Mouse (Mus musculus) heart, adult 11 months (tissue): ENCODE data around the gene Lrrc41.
A peak's percentile ranks its signal among the peaks of the same experiment; 100 is the strongest.

ENCODE experiments used
- DNase-seq: peaks from one replicate; pipeline ENCODE4 v3.0.0; 2022

Lrrc41 gene

DNA sequence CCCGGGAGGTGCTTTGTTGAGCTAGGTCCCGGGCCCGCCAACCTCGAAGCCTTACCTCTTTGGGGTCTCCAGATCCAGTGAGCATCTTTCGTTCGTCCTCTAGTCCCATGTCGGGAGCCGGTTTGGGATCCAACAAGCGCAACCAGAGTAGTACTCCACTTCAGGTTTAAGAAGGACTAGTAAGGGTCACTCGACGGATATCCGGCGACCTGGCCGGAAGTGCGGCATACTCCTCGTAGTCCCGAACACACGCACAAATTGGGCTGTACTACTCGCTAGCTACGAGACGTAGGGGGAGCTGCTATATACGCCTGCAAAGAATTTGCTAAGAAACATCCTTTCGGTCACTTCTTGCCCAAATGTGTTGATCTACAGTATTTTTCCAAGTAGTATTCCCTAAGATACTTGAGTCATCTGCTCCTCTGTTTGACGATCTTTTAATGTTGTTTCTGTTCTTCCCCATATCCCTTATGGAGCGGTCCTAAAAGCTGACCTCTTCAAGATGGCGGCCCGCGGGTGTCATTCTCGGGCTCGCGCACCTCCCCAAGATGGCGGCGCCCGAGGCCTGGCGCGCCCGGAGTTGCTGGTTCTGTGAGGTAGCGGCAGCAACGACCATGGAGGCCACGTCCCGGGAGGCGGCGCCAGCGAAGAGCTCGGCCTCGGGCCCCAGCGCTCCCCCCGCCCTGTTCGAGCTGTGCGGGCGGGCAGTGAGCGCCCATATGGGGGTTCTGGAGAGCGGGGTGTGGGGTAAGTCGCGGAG, at the start of gene Lrrc41, which contains the start of gene Uqcrh:
Lrrc41 (plus strand) TSS at position 409 of the 760 bp plus-strand sequence.
Uqcrh (minus strand) TSS at position 211 of the 760 bp plus-strand sequence.
- peak; percentile 99 for DNase-seq

DNA sequence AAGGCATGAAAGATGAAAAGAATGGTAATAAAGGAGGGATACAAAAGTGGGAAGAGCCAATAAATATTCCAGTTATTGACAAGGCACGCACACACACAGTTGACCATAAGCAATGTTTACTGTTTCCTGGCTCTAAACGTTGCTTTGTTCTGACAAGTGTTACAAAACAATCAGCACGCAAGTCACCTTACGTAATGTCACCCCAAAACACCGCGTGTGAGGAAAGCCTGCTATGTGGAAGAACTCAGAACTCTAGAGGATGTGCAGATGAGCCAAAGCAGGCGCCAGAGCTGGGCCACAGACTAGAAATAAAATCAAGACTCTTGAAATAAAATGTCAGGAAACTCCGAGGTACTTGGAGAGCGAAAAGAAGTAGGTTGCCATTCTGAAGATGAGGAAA, 42.2 kb upstream of the Lrrc41 start:
- no peak for DNase-seq

DNA sequence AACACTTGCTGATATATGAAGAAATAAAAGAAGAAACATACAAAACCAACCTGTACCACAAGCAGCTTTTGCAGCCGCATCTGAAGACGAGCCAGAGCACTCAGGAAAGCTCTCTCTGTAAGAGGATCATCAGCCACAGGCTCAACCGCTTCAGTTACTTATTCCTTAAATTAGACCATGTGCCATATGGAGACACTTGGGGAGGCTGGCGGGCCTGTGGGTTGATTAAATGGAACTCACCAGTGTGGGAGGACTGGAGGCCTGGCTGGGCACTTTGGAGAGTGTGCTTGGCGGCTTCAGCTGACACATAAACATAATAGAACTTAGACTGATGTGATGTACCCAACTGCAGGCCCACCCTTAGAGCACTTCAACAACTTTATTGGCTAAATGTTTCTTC, 41.7 kb upstream of the Lrrc41 start:
- no peak for DNase-seq

DNA sequence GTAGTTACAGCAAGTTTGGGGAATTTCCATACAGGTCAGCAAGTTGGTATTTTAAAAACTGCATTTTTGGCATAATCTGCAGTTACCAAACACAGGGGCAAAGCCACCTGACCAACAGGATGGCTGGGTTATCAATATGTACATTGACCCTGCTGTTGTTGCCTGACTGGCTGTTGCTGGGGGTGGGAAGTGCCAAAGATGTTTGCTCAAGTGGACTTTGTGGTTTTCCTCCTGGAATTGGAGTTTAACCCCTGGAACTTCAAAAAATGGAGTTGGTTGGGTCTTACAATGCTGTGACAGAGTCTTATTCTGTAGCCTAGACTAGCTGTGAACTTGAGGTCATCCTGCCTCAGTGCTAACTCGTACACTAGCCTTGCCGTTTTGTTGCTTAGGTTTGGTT, 34.6 kb upstream of the Lrrc41 start:
- DNase-seq = no peak

DNA sequence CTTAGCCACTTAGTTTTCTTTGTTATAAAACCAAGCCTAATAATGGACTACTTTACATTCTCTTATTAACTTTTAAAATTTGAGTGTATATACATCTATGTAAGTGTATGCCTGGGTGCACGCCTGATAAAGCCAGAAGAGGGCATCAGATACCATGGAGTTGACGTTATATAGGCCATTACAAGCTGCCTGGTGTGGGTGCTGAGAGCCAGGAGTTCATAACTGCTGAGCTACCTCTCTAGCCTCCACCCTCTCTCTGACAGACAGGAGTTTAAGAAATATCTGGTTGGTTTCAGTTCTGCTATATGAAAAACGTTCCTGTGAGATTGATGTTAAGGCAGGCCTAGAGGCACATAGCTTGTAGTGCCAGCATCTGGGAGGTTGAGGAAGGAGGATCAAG, 32.9 kb upstream of the Lrrc41 start:
- DNase-seq = no peak

DNA sequence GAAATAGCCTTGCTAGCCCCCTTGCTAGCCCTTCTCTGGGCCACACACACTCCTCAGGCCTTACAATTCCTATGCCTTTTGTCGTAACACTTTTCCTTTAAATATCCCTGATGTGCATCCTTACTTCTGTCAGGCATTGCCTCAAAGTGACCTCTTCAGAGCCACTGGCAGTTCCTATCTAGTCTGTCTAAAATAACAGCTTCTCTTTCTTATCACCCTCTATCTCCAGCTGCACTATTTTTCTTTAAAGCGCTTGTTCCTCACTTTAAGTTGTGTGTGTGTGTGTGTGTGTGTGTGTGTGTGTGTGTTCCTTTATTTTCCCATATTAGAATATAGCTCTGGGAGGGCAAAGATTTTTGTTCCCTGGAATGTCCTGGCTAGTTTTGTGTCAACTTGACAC, 28.5 kb upstream of the Lrrc41 start:
- DNase-seq = no peak

DNA sequence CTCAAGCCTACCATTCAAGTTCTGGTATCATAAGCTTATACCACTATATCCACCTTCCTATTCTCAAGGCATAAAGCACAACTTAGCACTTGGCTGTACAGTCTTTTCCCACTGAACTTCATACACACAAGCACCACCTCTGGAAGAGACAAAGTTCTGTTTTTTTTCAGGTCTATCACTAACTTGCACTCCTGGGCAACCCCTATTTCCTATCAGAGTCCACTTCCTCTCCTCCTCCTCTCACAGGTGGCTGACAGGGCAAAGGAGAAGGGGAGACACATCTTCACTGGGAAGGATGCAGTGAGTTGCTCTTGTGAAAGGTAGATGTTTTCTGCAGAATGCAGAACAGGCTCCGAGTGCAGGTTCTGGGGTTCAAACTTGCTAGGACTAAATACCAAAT, 27.4 kb upstream of the Lrrc41 start:
- DNase-seq = no peak

DNA sequence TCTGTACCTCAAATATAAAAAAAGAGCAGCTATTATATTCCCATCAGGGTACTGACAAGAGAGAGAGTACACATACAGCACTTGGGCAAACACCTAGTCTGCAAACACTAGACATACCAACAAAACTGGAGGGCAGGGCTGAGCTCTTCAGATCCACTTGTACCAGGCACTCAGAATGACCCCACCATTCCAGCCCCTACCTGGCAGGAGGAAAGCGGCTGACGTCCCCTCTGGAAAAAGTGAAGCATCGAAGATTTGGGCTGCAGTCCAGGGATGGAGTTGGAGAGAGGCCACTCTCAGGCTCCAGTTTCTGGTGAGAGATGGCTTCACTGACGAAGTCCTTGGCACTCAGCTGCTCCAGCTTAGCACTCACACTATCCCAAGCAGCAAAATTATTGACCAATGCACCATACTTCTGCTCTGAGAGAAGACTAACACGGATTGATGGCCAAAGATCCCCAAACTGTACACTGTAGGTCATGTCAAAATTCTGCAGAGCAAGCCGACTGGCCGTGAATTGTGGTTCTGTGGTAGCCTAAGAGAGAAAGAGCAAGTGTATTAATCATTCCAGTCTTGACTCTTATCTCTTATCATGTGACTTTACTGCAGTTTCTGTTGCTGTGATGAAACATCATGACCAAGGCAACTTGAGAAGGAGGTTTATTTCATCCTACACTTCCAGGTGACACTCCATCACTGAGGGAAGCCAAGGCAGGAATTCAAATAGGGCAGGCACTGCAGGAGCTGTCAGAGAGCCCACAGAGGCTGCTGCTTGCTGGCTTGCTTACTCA, 26.7 kb upstream of the Lrrc41 start:
- DNase-seq = peak; percentile 89

DNA sequence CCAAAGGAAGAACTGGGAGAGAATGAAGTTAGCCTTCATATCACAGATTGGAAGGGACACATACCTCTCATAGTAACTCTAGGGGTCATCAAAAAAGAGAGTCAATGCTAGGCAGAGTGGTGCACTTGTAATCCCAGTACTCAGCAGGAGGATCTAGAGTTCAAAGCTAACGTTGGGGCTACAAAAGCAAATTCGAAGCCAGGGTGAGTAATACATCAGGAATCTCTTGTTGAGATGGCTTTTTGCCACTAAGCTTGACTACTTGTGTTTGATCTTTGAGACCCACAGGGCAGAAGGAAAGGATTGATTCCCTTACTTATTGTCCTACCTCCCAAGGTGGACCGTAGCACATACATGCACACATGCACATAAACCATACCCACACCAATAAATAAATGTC, 25.9 kb upstream of the Lrrc41 start:
- no peak for DNase-seq

DNA sequence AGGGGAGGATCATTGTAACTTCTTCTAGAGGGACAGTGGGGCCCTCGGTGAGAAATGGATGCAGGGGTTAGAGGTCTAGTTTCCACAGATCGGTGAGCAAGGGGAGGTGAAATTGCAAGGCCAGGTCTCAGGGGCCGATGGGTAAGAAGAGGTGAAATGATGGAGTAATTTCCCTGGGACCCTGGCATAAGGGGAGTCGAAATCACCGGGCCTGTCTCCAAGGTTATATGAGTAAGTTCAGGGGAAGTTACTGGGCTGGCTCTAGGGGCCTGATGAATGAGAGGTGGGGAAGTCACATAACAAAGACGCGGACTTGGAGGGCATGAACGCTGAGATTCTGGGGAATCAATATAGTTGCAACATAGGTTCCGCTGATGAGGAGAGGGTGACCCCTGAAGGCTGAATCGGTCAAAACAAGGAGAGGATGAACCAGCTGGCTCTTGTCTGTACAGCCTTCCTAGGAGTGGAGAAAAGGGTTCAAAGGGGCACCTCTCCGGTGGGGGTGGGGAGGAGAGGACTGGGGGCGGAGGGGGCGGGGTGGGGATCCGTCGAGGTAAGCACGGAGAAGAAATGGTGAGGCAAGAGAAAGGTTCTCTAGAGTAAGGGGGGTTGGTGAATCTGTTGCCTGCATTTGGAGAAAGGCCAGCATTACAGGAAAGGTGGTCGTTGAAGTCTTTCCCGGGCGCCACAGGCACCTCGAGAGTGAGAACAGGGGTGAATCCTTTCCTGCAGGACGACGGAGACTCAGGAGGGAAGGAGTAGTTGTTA, 22.4 kb upstream of the Lrrc41 start:
- DNase-seq = peak; percentile 92

DNA sequence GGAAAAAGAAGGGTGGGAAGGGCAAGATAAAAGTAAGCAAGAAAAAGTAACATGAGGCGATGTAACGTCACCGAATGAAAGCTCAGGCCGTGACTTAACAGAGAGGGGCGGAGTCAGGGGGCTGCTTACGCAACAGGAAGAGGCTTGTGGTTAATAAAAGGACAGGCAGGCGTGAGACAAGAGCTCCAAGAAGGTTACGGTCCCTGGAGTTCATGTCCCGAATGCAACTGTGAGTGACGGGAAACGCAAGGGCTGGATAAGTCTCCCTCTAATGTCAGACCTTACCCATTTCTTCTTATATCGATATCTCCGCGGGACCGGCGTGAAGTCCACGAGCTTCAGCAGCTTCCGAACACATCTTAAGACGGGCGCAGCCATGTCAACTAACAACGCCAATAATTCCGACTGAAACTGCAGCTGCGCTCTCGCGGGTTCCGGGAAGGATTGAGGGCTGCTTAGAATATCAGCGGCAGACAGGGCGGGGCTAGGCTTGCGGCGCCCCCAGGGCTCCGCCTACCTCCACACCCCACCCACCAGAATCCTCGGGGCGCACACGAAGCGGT, 21.6 kb upstream of the Lrrc41 start, which contains the start of gene Nsun4:
Nsun4 (minus strand) TSS at position 478 of the 563 bp plus-strand sequence.
- peak; percentile 99 for DNase-seq

DNA sequence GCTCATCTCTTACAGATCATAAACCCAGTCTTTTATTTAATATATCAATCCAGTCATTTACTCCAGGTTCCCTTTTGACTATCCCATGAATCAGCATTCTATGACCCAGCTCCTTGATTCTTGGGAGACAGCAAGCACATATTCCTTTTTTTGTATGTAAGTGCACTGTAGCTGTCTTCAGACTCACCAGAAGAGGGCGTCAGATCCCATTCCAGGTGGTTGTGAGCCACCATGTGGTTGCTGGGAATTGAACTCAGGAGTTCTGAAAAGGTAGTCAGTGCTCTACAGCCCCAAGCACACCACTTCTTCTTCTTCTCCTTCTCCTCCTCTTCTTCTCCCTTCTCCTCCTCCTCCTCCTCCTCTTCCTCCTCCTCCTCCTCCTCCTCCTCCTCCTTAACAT, 17.5 kb upstream of the Lrrc41 start:
- peak; percentile 76 for DNase-seq

DNA sequence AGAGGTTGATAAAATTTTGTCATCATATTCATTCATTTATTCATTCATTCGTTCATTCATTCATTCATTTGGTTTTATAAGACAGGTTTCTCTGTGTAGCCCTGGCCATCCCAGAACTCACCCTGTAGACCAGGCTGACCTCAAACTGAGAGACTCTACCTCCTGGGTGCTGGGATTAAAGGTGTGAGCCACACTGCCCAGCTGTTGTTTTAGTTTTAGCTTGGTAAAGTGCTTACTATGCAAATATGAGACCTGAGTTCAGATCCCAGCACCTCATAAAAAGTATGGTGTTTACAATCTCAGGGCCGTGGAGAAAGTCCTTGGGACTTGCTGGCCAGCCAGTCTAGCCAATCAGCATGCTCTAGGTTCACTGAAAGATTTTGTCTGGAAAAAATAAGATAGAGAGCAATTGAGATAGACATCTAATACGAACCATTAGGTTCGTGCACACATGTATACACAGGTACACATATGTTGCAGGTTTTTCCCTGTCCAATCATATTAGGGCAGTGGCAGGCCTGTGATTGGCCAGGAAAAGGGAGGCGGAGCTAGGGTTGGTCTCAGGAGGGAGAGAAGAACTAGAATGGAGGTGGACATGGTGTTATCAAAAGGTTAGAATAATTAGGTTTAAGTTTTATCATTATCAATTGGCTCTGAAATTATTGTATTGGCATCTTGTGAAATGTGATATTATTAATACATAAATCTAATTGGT, 15.9 kb upstream of the Lrrc41 start:
- DNase-seq = peak; percentile 78

DNA sequence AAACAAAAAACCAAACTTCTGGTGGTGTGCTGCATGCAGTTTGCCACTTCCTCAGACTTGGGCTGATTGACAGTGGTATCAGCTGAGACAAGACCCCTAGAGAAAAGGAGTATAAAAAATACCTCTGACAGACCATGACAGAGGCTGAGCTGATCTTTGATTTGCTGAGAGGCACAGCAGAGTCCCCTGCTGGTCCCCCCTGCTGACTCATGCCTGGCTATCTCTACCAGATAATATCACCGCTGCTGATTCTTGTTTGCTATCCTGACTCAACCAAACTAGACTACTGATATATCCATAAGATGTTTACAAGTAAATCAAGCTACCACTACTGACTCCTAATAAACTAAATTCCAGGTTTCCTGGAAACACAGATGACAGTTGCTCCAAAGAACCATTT, 11.2 kb upstream of the Lrrc41 start:
- peak; percentile 31 for DNase-seq

DNA sequence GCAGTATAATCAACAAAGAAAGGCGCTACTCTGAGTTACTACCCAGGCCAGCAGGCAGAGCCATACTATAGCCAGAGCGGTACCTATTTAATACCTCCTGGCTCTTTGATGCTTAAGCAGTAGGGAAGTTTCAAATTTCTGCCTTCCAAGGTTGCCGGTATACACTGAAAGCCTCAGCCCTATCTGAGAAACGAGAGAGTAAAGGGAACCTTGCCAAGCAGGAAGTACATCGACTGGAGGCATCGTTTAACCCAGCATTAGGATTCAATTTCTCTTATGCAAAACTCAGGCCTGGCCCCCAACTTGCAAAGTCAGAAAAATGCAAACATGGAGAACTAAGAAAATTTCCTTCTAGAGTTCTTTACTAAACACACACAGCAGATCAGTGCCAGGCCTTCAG, 5.0 kb upstream of the Lrrc41 start:
- peak; percentile 40 for DNase-seq

DNA sequence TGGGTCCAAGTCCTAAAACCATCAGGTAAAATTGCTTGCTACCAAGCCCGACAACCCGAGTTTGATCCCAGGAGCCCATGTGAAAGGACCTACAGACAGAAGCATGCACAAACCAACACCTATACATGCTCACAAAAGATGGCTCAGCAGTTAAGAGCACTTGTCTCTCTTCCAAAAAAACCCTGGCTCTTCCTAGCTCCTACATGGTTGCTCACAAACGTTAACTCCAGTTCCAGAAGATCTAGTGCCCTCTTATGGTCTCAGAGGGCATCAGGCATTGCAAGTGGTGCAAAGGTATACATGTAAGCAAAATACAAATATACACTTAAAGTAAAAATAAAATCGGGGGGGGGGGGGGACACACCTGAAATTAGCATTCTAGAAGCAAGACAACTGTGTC, 1.9 kb upstream of the Lrrc41 start:
- peak; percentile 79 for DNase-seq

DNA sequence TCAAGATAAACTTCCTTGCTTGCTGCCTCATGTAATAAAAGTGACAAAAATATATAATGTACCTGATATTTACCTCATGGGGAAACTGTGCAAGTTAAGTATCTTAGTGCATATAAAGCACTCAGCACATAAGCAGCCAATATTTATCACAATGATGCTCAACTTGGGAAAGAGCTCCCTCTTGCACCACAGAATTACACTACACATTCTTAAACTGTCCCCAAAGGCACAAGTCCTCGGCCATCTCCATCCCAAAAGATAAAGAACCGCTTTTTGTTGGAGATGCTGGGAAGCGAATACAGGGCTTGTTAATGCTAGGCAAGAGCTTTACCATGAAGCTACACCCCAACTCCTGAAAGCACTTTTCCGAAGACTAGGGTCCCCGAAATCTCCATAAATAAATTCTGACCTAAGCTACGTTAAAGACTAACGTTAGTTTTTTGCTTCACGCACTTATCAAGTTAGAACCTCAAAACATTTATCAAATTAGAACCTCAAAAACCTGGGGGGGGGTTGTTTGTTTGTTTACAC, 859 bp upstream of the Lrrc41 start:
- peak; percentile 80 for DNase-seq

DNA sequence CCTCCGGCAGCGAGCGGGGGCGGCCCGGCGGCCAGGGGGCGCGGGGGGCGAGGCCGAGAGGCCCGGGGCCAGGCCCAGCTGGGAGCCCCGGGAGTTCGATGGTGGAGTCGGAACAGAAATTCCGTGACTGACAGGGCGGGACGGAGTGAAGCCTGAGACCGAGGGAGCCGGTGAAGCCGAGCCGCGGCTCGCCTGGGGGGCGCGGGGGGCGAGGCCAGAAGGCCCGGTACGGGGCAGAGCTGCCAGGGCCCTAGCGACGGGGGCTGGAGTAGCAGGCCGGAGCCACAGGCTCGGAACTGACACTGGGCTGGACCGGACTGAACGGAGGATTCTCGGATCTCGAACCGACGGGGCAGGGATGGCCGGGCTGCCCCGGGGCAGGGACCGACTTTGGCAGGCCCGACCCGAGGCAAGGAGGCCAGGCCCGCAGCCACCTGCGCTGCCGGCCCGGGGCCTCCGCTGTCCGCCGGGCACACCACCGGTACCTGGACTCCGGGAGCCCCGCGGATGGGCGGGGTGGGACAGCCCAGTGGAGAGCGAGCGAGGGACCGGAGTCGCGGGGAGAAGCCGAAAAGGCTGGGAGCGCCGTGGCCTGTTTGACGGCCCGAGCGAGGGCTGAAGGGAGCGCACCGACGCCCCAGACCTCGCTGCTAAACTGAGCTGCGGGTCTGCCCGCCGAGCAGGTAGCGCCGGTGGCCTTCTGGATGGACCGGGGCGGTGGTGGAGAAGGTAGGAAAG, 731 bp downstream of the Lrrc41 start:
- no peak for DNase-seq

DNA sequence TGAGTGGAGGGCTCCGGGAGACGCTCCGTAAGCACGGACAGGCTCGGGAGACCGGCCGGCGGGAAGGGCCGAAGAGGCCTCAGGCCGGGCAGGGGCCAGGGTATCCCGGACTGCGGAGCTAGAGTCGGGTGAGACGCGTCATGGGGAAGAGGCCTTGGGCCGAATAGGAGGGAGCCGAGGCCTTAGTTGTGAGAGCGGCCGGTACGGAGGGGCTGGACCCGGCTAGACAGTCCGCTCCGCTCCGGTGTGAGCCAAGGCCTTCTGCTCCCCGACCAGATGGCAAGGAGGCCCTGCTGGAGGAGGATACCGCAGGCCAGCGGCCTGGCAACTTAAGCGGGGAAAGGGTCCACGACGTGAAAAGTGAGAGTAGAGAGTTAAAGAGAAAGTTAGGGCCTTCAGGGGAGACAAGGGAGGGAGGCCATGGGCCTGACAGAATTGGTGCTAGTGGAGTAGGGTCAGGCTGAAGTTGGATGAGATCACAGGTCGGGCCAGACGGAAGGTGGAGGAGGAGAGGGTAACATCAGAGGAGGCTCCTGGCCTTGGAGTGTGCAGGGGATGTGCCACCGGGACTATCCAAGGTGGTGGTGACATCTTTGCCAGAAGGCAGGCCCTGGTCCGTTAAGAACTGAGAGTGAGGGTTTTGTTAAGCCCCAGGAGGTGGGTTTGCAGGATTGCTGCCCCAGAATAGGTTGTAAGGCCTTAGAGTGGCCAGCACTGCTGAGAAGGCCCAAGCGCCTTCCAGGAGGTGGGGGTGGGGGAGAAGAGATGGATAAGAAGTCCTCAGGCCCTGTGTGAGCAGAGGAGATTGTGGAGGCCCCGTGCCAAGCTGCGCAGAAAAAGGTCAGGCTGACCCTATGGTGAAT, 1.5 kb downstream of the Lrrc41 start:
- peak; percentile 96 for DNase-seq
